Mouse (Mus musculus): ENCODE data around the gene Lix1l.
"Not testable (repeated sequence)": the region's sequence is repeated elsewhere in the genome, so short reads cannot be mapped to it uniquely, and the experiment has no call there.

- TF ChIP-seq CTCF (conservative IDR thresholded peaks at IDR 0.05; ENCODE audit: low read length); NANOG (IDR thresholded peaks at IDR 0.05; ENCODE audit: borderline replicate concordance, low read length); POU5F1 (IDR thresholded peaks at IDR 0.05; ENCODE audit: borderline replicate concordance, low read length): not testable (repeated sequence)
Observed at GRCm38 (mm10) chr3:96606007-96606406, 5.1 kb downstream of the Lix1l start.

Data from E14TG2a.4 (cell line).